In genomic region chr12:111743981-111744423, GRCm38 (mm10) we compare ENCODE assay signal across 10 mouse cellular contexts. TPM values are rescaled to one million over a fixed set of nuclear protein-coding genes. Genes with fewer than 3 reads are reported as not detected.
DNase-seq lines count a peak whose midpoint lies in the region; ATAC-seq and TF ChIP-seq lines count a peak whose summit lies in the region.
"Had no signal": no experiment of that assay in that cellular context is flagged by ENCODE, and none has a peak within 500 bp of the region (broad histone marks: within the 10 kb centered on the region; RNA-seq: fewer than 3 reads in every experiment).

No protein-coding gene starts in this region.

- peaks cover 3% of the 10 kb centered on the region; the same call in 1 of the 2 replicates for H3K4me1 ChIP-seq in forebrain, embryonic 13.5 days
- no peaks in the 10 kb centered on the region for H3K4me1 ChIP-seq in forebrain, postnatal 0 days (ENCODE audit: insufficient read depth)
- H3K4me1 ChIP-seq in liver, postnatal 0 days (ENCODE audit: insufficient read depth): peaks cover 20% of the 10 kb centered on the region
- H3K4me1 ChIP-seq in spleen, adult 2 months (ENCODE audit: control insufficient read depth, insufficient read depth, insufficient read length): peaks cover 20% of the 10 kb centered on the region; the same call in 1 of the 2 replicates

- no peaks in the 10 kb centered on the region for H3K27me3 ChIP-seq in forebrain, embryonic 13.5 days
- no peaks in the 10 kb centered on the region for H3K27me3 ChIP-seq in forebrain, postnatal 0 days (ENCODE audit: insufficient read depth, low read length)
- H3K27me3 ChIP-seq in liver, postnatal 0 days (ENCODE audit: insufficient read depth, low read length): no peaks in the 10 kb centered on the region
- H3K27me3 ChIP-seq in spleen, adult 2 months (ENCODE audit: control insufficient read depth, insufficient read depth, low read length): no peaks in the 10 kb centered on the region

- no peaks in the 10 kb centered on the region for H3K9me3 ChIP-seq in forebrain, embryonic 13.5 days (replicated peaks)
- no peaks in the 10 kb centered on the region for H3K9me3 ChIP-seq in forebrain, postnatal 0 days (ENCODE audit: low read length)
- H3K9me3 ChIP-seq in liver, postnatal 0 days (ENCODE audit: low read length): no peaks in the 10 kb centered on the region

- DNase-seq in forebrain, postnatal 0 days: no peak
- peak; percentile 60 for DNase-seq in liver, postnatal 0 days
- no peak for DNase-seq in liver
- peak; percentile 55 to 68 for DNase-seq in spleen, adult 2 months (ENCODE audit: low read depth in 1 of 2, low spot score in 2 of 2)
- no peak for DNase-seq in urinary bladder, postnatal 4 days (ENCODE audit: low spot score in 2 of 2)
- no peak for DNase-seq in embryo, embryonic 10 days (ENCODE audit: low spot score)

- H3K4me3 ChIP-seq in forebrain, embryonic 13.5 days: no peak overlapping the region
- no peak overlapping the region for H3K4me3 ChIP-seq in forebrain, postnatal 0 days (ENCODE audit: low read depth, low read length)
- no peak overlapping the region for H3K4me3 ChIP-seq in liver, postnatal 0 days (ENCODE audit: low read depth, low read length)
- H3K4me3 ChIP-seq in spleen, adult 2 months (ENCODE audit: extremely low read depth, insufficient read depth, insufficient read length): no peak overlapping the region
- H3K4me3 ChIP-seq: left cerebral cortex, adult 2 months had no signal

- no peak for ATAC-seq in forebrain, embryonic 13.5 days
- ATAC-seq in forebrain, postnatal 0 days: no peak
- 0 out of 2 replicates have a peak, but pooled peaks have one; percentile 15 for ATAC-seq in liver, postnatal 0 days
- peak; percentile 77 to 83 for ATAC-seq in hematopoietic stem cell, adult 5-6 weeks (replicated peaks in 1 of 2; ENCODE audit: insufficient read depth in 1 of 2, low FRiP score in 2 of 2, low TSS enrichment in 1 of 2, low read depth in 1 of 2, poor library complexity in 2 of 2, severe bottlenecking in 2 of 2)
- ATAC-seq: CD4-positive, CD25-positive, alpha-beta regulatory T cell, adult 4 months had no signal

- TF ChIP-seq EP300 in liver, postnatal 0 days (IDR thresholded peaks at IDR 0.05; ENCODE audit: low read depth): no peak

- peak overlapping the region; percentile 27; the same call in 1 of the 2 replicates for H3K9ac ChIP-seq in forebrain, embryonic 13.5 days
- no peak overlapping the region for H3K9ac ChIP-seq in forebrain, postnatal 0 days
- H3K9ac ChIP-seq in liver, postnatal 0 days (replicated peaks): no peak overlapping the region

- H3K36me3 ChIP-seq in forebrain, embryonic 13.5 days (ENCODE audit: poor library complexity, severe bottlenecking): 0 out of 2 replicates have a peak, but pooled peaks cover 2% of the 10 kb centered on the region
- no peaks in the 10 kb centered on the region for H3K36me3 ChIP-seq in forebrain, postnatal 0 days (ENCODE audit: insufficient read depth)
- H3K36me3 ChIP-seq in liver, postnatal 0 days (replicated peaks; ENCODE audit: insufficient read depth, low read length): no peaks in the 10 kb centered on the region
- no peaks in the 10 kb centered on the region for H3K36me3 ChIP-seq in spleen, adult 2 months (ENCODE audit: control insufficient read depth, insufficient read depth, low read length)

- no peak overlapping the region for H3K4me2 ChIP-seq in forebrain, embryonic 13.5 days
- no peak overlapping the region for H3K4me2 ChIP-seq in forebrain, postnatal 0 days (ENCODE audit: low read depth)
- no peak overlapping the region for H3K4me2 ChIP-seq in liver, postnatal 0 days (ENCODE audit: low read depth, low read length)

- no peak for TF ChIP-seq POLR2A in spleen, adult 2 months (IDR thresholded peaks at IDR 0.05; ENCODE audit: low read depth, low read length)

- 72% methylated on average over 11 of the region's 11 CpGs for WGBS in forebrain, embryonic 13.5 days
- 74% methylated on average over 11 of the region's 11 CpGs for WGBS in forebrain, postnatal 0 days
- WGBS in liver, postnatal 0 days (ENCODE audit: insufficient replicate concordance): 50% methylated on average over 11 of the region's 11 CpGs
- 33% methylated on average over 11 of the region's 11 CpGs for WGBS in spleen, adult 2 months

- no peak for TF ChIP-seq CTCF in forebrain, postnatal 0 days (IDR thresholded peaks at IDR 0.05; ENCODE audit: low read depth)
- TF ChIP-seq CTCF in liver, postnatal 0 days (IDR thresholded peaks at IDR 0.05; ENCODE audit: low read depth): no peak
- no peak for TF ChIP-seq CTCF in spleen, adult 2 months (IDR thresholded peaks at IDR 0.05; ENCODE audit: extremely low read depth, insufficient read depth, insufficient read length, insufficient replicate concordance)

- H3K27ac ChIP-seq in forebrain, embryonic 13.5 days: no peak overlapping the region
- H3K27ac ChIP-seq in forebrain, postnatal 0 days (ENCODE audit: low read depth, low read length): no peak overlapping the region
- 0 out of 2 replicates have a peak overlapping the region, but pooled peaks have one; percentile 30 for H3K27ac ChIP-seq in liver, postnatal 0 days (ENCODE audit: low read depth)
- peak overlapping the region; percentile 17 for H3K27ac ChIP-seq in spleen, adult 2 months (ENCODE audit: insufficient read depth, low read length)
- H3K27ac ChIP-seq: left cerebral cortex, adult 2 months had no signal

RNA-seq across cellular contexts. Expression of gene Klc1, which starts 14.6 kb away (rescaled TPM):
- polyA plus RNA-seq in forebrain, embryonic 13.5 days (2015; fragmentation: Nextera tagmentation; extraction: Ambion mirVana): 319 and 339 TPM in 2 replicates
- total RNA-seq in forebrain, postnatal 0 days (2014; rRNA removed): 596 and 608 TPM in 2 replicates
- 592 and 640 TPM in 2 replicates for polyA plus RNA-seq in forebrain, postnatal 0 days (2015; fragmentation: Nextera tagmentation; extraction: Ambion mirVana)
- 9.6 and 10.7 TPM in 2 replicates for polyA plus RNA-seq in liver, postnatal 0 days (2015; fragmentation: Nextera tagmentation; extraction: Ambion mirVana)
- 64.8 and 73.9 TPM in 2 replicates for total RNA-seq in hematopoietic stem cell, adult 5-6 weeks (2017)
- 43.5 and 46.4 TPM in 2 replicates for polyA plus RNA-seq in spleen, adult 2 months (2012; rRNA removed)

RNA-seq across cellular contexts. Expression of gene Apopt1, which starts 30.9 kb away (rescaled TPM):
- 52.6 and 56.2 TPM in 2 replicates for polyA plus RNA-seq in forebrain, embryonic 13.5 days (2015; fragmentation: Nextera tagmentation; extraction: Ambion mirVana)
- 27.8 and 30.1 TPM in 2 replicates for total RNA-seq in forebrain, postnatal 0 days (2014; rRNA removed)
- polyA plus RNA-seq in forebrain, postnatal 0 days (2015; fragmentation: Nextera tagmentation; extraction: Ambion mirVana): 52.7 and 59.8 TPM in 2 replicates
- polyA plus RNA-seq in liver, postnatal 0 days (2015; fragmentation: Nextera tagmentation; extraction: Ambion mirVana): 21.5 and 22.1 TPM in 2 replicates
- 53.0 and 58.3 TPM in 2 replicates for total RNA-seq in hematopoietic stem cell, adult 5-6 weeks (2017)
- polyA plus RNA-seq in spleen, adult 2 months (2012; rRNA removed): 22.2 and 33.3 TPM in 2 replicates

RNA-seq across cellular contexts. Expression of gene Bag5, which starts 30.9 kb away (rescaled TPM):
- 62.1 and 62.8 TPM in 2 replicates for polyA plus RNA-seq in forebrain, embryonic 13.5 days (2015; fragmentation: Nextera tagmentation; extraction: Ambion mirVana)
- total RNA-seq in forebrain, postnatal 0 days (2014; rRNA removed): 50.6 and 54.2 TPM in 2 replicates
- polyA plus RNA-seq in forebrain, postnatal 0 days (2015; fragmentation: Nextera tagmentation; extraction: Ambion mirVana): 60.7 and 71.2 TPM in 2 replicates
- 16.7 TPM in 2 replicates for polyA plus RNA-seq in liver, postnatal 0 days (2015; fragmentation: Nextera tagmentation; extraction: Ambion mirVana)
- total RNA-seq in hematopoietic stem cell, adult 5-6 weeks (2017): 47.1 and 51.4 TPM in 2 replicates
- 6.2 and 7.7 TPM in 2 replicates for polyA plus RNA-seq in spleen, adult 2 months (2012; rRNA removed)

Comparison
In these comparisons a context has a peak if more than half of its experiments do, and no peak if none do; other contexts are left out.
1. DNase-seq: peak in liver, postnatal 0 days (single experiment) and spleen, adult 2 months (2 of 2); none in forebrain, postnatal 0 days (single experiment), liver (single experiment), urinary bladder, postnatal 4 days (0 of 2) and embryo, embryonic 10 days (single experiment).
2. ATAC-seq: peak in liver, postnatal 0 days (single experiment) and hematopoietic stem cell, adult 5-6 weeks (2 of 2); none in forebrain, embryonic 13.5 days (single experiment) and forebrain, postnatal 0 days (single experiment).
3. H3K27ac ChIP-seq: peak in liver, postnatal 0 days (single experiment) and spleen, adult 2 months (single experiment); none in forebrain, embryonic 13.5 days (single experiment) and forebrain, postnatal 0 days (single experiment).